12 mouse cellular contexts compared by ENCODE assay signal in genomic region chr11:103288291-103288963, GRCm38 (mm10). TPM values are rescaled to one million over a fixed set of nuclear protein-coding genes. Genes with fewer than 3 reads are reported as not detected.
DNase-seq lines count a peak whose midpoint lies in the region; ATAC-seq and TF ChIP-seq lines count a peak whose summit lies in the region.
"Had no signal": no experiment of that assay in that cellular context is flagged by ENCODE, and none has a peak within 500 bp of the region (broad histone marks: within the 10 kb centered on the region; RNA-seq: fewer than 3 reads in every experiment).

No protein-coding gene starts in this region.

- 36% methylated on average over 16 of the region's 16 CpGs for WGBS in lung, adult 2 months
- WGBS in limb, embryonic 13.5 days = 37% methylated on average over 16 of the region's 16 CpGs

- H3K36me3 ChIP-seq in limb, embryonic 13.5 days = no peaks in the 10 kb centered on the region
- H3K36me3 ChIP-seq in myocyte (ENCODE audit: control insufficient read depth, insufficient read depth) = no peaks in the 10 kb centered on the region
- H3K36me3 ChIP-seq: embryonic facial prominence, embryonic 12.5 days; lung, embryonic 15.5 days had no signal

- H3K9ac ChIP-seq in limb, embryonic 13.5 days = no peak overlapping the region
- H3K9ac ChIP-seq: embryonic facial prominence, embryonic 12.5 days; lung, embryonic 15.5 days had no signal

- H3K4me1 ChIP-seq in lung, adult 2 months (ENCODE audit: control insufficient read depth, insufficient read depth, low read length) = peaks cover 33% of the 10 kb centered on the region
- H3K4me1 ChIP-seq in limb, embryonic 13.5 days = peaks cover 48% of the 10 kb centered on the region

- 0 out of 2 replicates have a peak, but pooled peaks have one; percentile 20 for TF ChIP-seq POLR2A in lung, adult 2 months (IDR thresholded peaks at IDR 0.05; ENCODE audit: borderline replicate concordance, extremely low read depth, low read depth, low read length)
- TF ChIP-seq POLR2A in myocyte (IDR thresholded peaks at IDR 0.05; ENCODE audit: insufficient read length, low read depth) = no peak

- no peak for TF ChIP-seq CTCF in lung, adult 2 months (IDR thresholded peaks at IDR 0.05; ENCODE audit: insufficient read depth, low read length)

- ATAC-seq in cerebellum, adult (ENCODE audit: insufficient number of reproducible peaks, low FRiP score, low TSS enrichment) = no peak
- no peak for ATAC-seq in limb, embryonic 13.5 days (ENCODE audit: low FRiP score, low read depth)

- H3ac ChIP-seq in myocyte (ENCODE audit: control insufficient read depth, insufficient read length) = no peak overlapping the region

- H3K4me2 ChIP-seq in limb, embryonic 13.5 days (replicated peaks) = no peak overlapping the region
- H3K4me2 ChIP-seq in myocyte (ENCODE audit: low read depth) = peak overlapping the region; percentile 28
- H3K4me2 ChIP-seq: embryonic facial prominence, embryonic 12.5 days; lung, embryonic 15.5 days had no signal

- no peaks in the 10 kb centered on the region for H3K27me3 ChIP-seq in limb, embryonic 13.5 days
- H3K27me3 ChIP-seq in myocyte (ENCODE audit: control insufficient read depth, insufficient read depth, insufficient read length) = no peaks in the 10 kb centered on the region
- H3K27me3 ChIP-seq: embryonic facial prominence, embryonic 12.5 days; lung, embryonic 15.5 days had no signal

- H3K9me3 ChIP-seq in limb, embryonic 13.5 days = no peaks in the 10 kb centered on the region
- H3K9me3 ChIP-seq: embryonic facial prominence, embryonic 12.5 days; lung, embryonic 15.5 days had no signal

- H3K27ac ChIP-seq in limb, embryonic 13.5 days = peak overlapping the region; percentile 72
- H3K27ac ChIP-seq: embryonic facial prominence, embryonic 12.5 days; lung, embryonic 15.5 days had no signal

- peak; percentile 26 to 35 for DNase-seq in cerebellum, postnatal 10 days
- no peak for DNase-seq in lung, adult 2 months
- no peak for DNase-seq in lung, adult 18-20 months
- DNase-seq in ovary, postnatal 10 days (ENCODE audit: low spot score) = no peak
- DNase-seq in right cerebral cortex, postnatal 4 days = no peak
- DNase-seq: adrenal gland, postnatal 36 days; kidney, adult 9 months had no signal

- no peaks in the 10 kb centered on the region for H3K79me2 ChIP-seq in myocyte (ENCODE audit: control insufficient read depth, insufficient read depth)

- H3K4me3 ChIP-seq in lung, adult 2 months (replicated peaks; ENCODE audit: extremely low read depth, low read depth, low read length) = no peak overlapping the region
- no peak overlapping the region for H3K4me3 ChIP-seq in limb, embryonic 13.5 days
- no peak overlapping the region for H3K4me3 ChIP-seq in myocyte
- H3K4me3 ChIP-seq: embryonic facial prominence, embryonic 12.5 days; lung, embryonic 15.5 days had no signal

TF ChIP-seq in myocyte, 11 proteins besides CTCF, POLR2A, EP300 and RAD21:
- TF ChIP-seq TCF12 (IDR thresholded peaks at IDR 0.05; ENCODE audit: insufficient read depth, poor library complexity, severe bottlenecking) (no peak), MYOD1 (IDR thresholded peaks at IDR 0.05; ENCODE audit: control insufficient read depth in 1 of 3, insufficient read length in 2 of 3, low read depth in 2 of 3) (no peak), MYOG (IDR thresholded peaks at IDR 0.05; ENCODE audit: control insufficient read depth in 1 of 3, insufficient read depth in 1 of 3, insufficient read length in 2 of 3, low read depth in 2 of 3) (no peak), CEBPB (IDR thresholded peaks at IDR 0.05; ENCODE audit: insufficient read depth, poor library complexity, severe bottlenecking) (no peak), SRF (IDR thresholded peaks at IDR 0.05; ENCODE audit: control insufficient read depth, insufficient read length, low read depth) (no peak), REST (IDR thresholded peaks at IDR 0.05; ENCODE audit: insufficient read depth, insufficient read length) (no peak), E2F4 (IDR thresholded peaks at IDR 0.05; ENCODE audit: insufficient read depth) (no peak), USF1 (IDR thresholded peaks at IDR 0.05; ENCODE audit: low read depth) (no peak), TCF3 (IDR thresholded peaks at IDR 0.05; ENCODE audit: insufficient read length, low read depth) (no peak), MAX (IDR thresholded peaks at IDR 0.05; ENCODE audit: low read depth) (no peak), POLR2AphosphoS2 (IDR thresholded peaks at IDR 0.05; ENCODE audit: insufficient read length, low read depth) (no peak)

RNA-seq across cellular contexts. Expression of gene Map3k14, which starts 21.2 kb away (rescaled TPM):
- 16.3 and 19.7 TPM in 2 replicates for polyA plus RNA-seq in lung, adult 2 months (2012; rRNA removed)
- 4.8 and 5.4 TPM in 2 replicates for polyA plus RNA-seq in limb, embryonic 13.5 days (2015; fragmentation: Nextera tagmentation; extraction: Ambion mirVana)
- 12.9 TPM for polyA plus RNA-seq in myocyte (2012; fragmentation: generic; extraction: Trizol)

Comparison
In these comparisons a context has a peak if more than half of its experiments do, and no peak if none do; other contexts are left out.
1. DNase-seq: peak in cerebellum, postnatal 10 days (2 of 2); none in lung, adult 2 months (single experiment), lung, adult 18-20 months (0 of 2), ovary, postnatal 10 days (single experiment) and right cerebral cortex, postnatal 4 days (single experiment).